Mouse (Mus musculus) cerebellum, adult 2 months (tissue): ENCODE data around the gene Plekhm3.

Source experiments
- CTCF ChIP-seq: fragments of 200-500 bp; IDR thresholded peaks from 2 replicates; pipeline ENCODE4 v1.5.1; 2011; ENCODE audit warnings: low read depth, mild to moderate bottlenecking, control low read depth, low read length, moderate library complexity, borderline replicate concordance; ENCODE audit not compliant: insufficient read depth
- POLR2A ChIP-seq: fragments of 200-500 bp; IDR thresholded peaks from 2 replicates; pipeline ENCODE4 v1.6.1; 2011; ENCODE audit warnings: low read length, control low read depth, borderline replicate concordance; ENCODE audit not compliant: insufficient read depth

DNA sequence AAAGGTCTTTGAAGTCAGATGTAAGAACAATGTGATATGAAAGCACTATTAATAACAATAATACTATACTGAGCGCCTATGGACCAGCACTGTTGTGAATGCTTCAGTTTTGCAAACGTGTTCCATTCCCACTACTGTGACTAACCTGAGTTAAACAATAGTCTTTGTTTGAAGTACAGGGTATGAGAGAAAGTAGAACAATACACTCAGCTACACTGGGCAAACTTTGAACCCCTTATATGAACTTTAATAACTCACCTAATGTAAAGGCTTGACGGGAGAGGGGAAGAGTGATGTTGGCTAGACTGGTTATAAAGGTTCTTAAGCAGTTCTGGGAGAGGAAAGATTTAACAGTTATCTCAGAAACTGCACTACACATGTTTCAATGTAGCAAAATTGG is 76.0 kb downstream of the Plekhm3 start:
- TF ChIP-seq CTCF, result no peak
- TF ChIP-seq POLR2A, result no peak
